Mouse (Mus musculus): Measurements from ENCODE around the gene Mag.
"Not testable (repeated sequence)": the region's sequence is repeated elsewhere in the genome, so short reads cannot be mapped to it uniquely, and the experiment has no call there.

Gene Mag

GRCm38 (mm10) chr7:30940070-30940469 is 25.4 kb upstream of the Mag start:
- not testable (repeated sequence) for DNase-seq (ENCODE audit: low spot score in 2 of 2)

- DNase-seq (ENCODE audit: low spot score in 2 of 2), result not testable (repeated sequence)
Observed at GRCm38 (mm10) chr7:30935422-30936099, 20.9 kb upstream of the Mag start.

GRCm38 (mm10) chr7:30924581-30924980 is 9.9 kb upstream of the Mag start, which contains the start of gene Hamp2:
Gene Hamp2 (minus strand): TSS chr7:30924681.
- not testable (repeated sequence) for DNase-seq (ENCODE audit: low spot score in 2 of 2)

- no peak for DNase-seq (ENCODE audit: low spot score in 2 of 2)
Observed at GRCm38 (mm10) chr7:30924071-30924470, 9.4 kb upstream of the Mag start.

GRCm38 (mm10) chr7:30922490-30922889 is 7.8 kb upstream of the Mag start:
- DNase-seq (ENCODE audit: low spot score in 2 of 2), result not testable (repeated sequence)

- DNase-seq (ENCODE audit: low spot score in 2 of 2), result no peak
Observed at GRCm38 (mm10) chr7:30920217-30920616, 5.5 kb upstream of the Mag start.

- DNase-seq (ENCODE audit: low spot score in 2 of 2), result no peak
Observed at GRCm38 (mm10) chr7:30917219-30917618, 2.5 kb upstream of the Mag start.

- DNase-seq (ENCODE audit: low spot score in 2 of 2), result no peak
Observed at GRCm38 (mm10) chr7:30916713-30917112, 2.0 kb upstream of the Mag start.

GRCm38 (mm10) chr7:30909773-30910172 is 4.9 kb downstream of the Mag start:
- no peak for DNase-seq (ENCODE audit: low spot score in 2 of 2)

GRCm38 (mm10) chr7:30908992-30909431 is 5.7 kb downstream of the Mag start:
- no peak for DNase-seq (ENCODE audit: low spot score in 2 of 2)

- DNase-seq (ENCODE audit: low spot score in 2 of 2), result no peak
Observed at GRCm38 (mm10) chr7:30908277-30908991, 6.2 kb downstream of the Mag start.

- peak in 1 of 2 experiments; percentile 39 for DNase-seq (ENCODE audit: low spot score in 2 of 2)
Observed at GRCm38 (mm10) chr7:30904042-30904441, 10.6 kb downstream of the Mag start.

GRCm38 (mm10) chr7:30895217-30895616 is 19.5 kb downstream of the Mag start:
- DNase-seq (ENCODE audit: low spot score in 2 of 2), result no peak

- DNase-seq (ENCODE audit: low spot score in 2 of 2), result no peak
Observed at GRCm38 (mm10) chr7:30892515-30892914, 22.2 kb downstream of the Mag start.

- no peak for DNase-seq (ENCODE audit: low spot score in 2 of 2)
Observed at GRCm38 (mm10) chr7:30891746-30892145, 22.9 kb downstream of the Mag start.

GRCm38 (mm10) chr7:30890681-30891080 is 24.0 kb downstream of the Mag start:
- no peak for DNase-seq (ENCODE audit: low spot score in 2 of 2)

GRCm38 (mm10) chr7:30888786-30889185 is 25.9 kb downstream of the Mag start:
- DNase-seq (ENCODE audit: low spot score in 2 of 2), result no peak

- DNase-seq (ENCODE audit: low spot score in 2 of 2), result peak in 1 of 2 experiments; percentile 10
Observed at GRCm38 (mm10) chr7:30887568-30888188, 27.0 kb downstream of the Mag start.

- DNase-seq (ENCODE audit: low spot score in 2 of 2), result no peak
Observed at GRCm38 (mm10) chr7:30886852-30887251, 27.8 kb downstream of the Mag start.

GRCm38 (mm10) chr7:30884047-30884446 is 30.6 kb downstream of the Mag start:
- no peak for DNase-seq (ENCODE audit: low spot score in 2 of 2)

GRCm38 (mm10) chr7:30881367-30881766 is 33.3 kb downstream of the Mag start:
- no peak for DNase-seq (ENCODE audit: low spot score in 2 of 2)

GRCm38 (mm10) chr7:30880176-30880575 is 34.5 kb downstream of the Mag start, which contains the start of gene Cd22:
Gene Cd22 (minus strand): TSS chr7:30880342.
- no peak for DNase-seq (ENCODE audit: low spot score in 2 of 2)

GRCm38 (mm10) chr7:30878950-30879349 is 35.7 kb downstream of the Mag start:
- no peak for DNase-seq (ENCODE audit: low spot score in 2 of 2)
